Comparison of ENCODE assay signal across 8 mouse cellular contexts in the genomic region with DNA sequence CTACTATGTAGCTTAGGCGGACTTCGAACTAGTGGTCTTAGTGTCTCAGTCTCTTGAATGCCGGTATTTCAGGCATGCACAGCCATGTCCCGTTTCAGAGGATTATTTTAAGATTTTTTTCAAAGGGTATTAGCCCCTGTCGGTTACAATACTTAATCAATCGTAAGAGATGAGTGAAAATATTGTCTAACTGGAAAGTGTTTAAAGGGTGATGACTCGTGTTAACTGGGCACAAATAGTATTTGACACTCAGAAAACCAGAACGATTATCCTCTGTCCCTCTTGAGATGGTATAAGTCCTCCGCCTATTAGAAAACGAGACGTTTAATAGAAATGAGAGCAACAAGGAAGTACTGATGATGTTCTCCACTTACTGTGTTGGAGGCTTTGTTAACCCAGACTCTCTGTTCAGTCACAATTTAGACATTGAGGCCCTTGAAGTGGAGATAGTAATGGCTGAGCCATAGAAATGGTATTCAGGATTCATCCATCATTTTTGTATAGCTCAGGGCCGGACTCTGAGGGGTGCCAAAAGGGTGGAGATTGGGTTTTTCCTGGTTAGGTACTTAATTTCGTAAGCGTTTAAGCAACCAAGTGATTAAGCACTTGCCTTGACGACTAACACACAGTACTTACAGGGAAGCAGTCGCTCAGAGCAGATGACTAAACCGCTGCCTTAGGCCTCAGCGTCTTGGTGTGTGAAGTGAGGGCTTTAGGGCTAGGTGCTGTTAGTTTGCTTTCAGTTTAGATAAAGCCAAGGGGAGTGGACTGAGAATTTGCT. TPM values are rescaled to one million over a fixed set of nuclear protein-coding genes. Genes with fewer than 3 reads are reported as not detected.
DNase-seq lines count a peak whose midpoint lies in the region; ATAC-seq and TF ChIP-seq lines count a peak whose summit lies in the region.

No protein-coding gene starts in this region.

- TF ChIP-seq POLR2A in cerebellum, adult 2 months (IDR thresholded peaks at IDR 0.05; ENCODE audit: borderline replicate concordance, insufficient read depth, low read length), result no peak

- no peak for TF ChIP-seq CTCF in cerebellum, adult 2 months (IDR thresholded peaks at IDR 0.05; ENCODE audit: borderline replicate concordance, insufficient read depth, low read depth, low read length)

- WGBS in cerebellum, adult 2 months, result under 1% methylated on average over 18 of the region's 18 CpGs
- WGBS in forebrain, embryonic 12.5 days, result 1% methylated on average over 18 of the region's 18 CpGs
- 1% methylated on average over 18 of the region's 18 CpGs for WGBS in kidney, embryonic 15.5 days
- 3% methylated on average over 18 of the region's 18 CpGs for WGBS in midbrain, embryonic 10.5 days

- H3K36me3 ChIP-seq in forebrain, embryonic 12.5 days (replicated peaks), result no peaks in the 10 kb centered on the region
- no peaks in the 10 kb centered on the region for H3K36me3 ChIP-seq in kidney, embryonic 15.5 days
- peaks cover 16% of the 10 kb centered on the region for H3K36me3 ChIP-seq in midbrain, embryonic 10.5 days

- H3K27me3 ChIP-seq in cerebellum, adult 2 months (ENCODE audit: control insufficient read depth, insufficient read depth, low read length), result no peaks in the 10 kb centered on the region
- H3K27me3 ChIP-seq in forebrain, embryonic 12.5 days, result no peaks in the 10 kb centered on the region
- H3K27me3 ChIP-seq in kidney, embryonic 15.5 days, result no peaks in the 10 kb centered on the region
- H3K27me3 ChIP-seq in midbrain, embryonic 10.5 days (ENCODE audit: low read depth, poor library complexity, severe bottlenecking), result no peaks in the 10 kb centered on the region

- peak overlapping the region; percentile 71 for H3K4me3 ChIP-seq in cerebellum, adult 2 months (replicated peaks; ENCODE audit: insufficient read depth, low read depth, low read length)
- H3K4me3 ChIP-seq in forebrain, embryonic 12.5 days (replicated peaks), result peak overlapping the region; percentile 77
- peak overlapping the region; percentile 98 for H3K4me3 ChIP-seq in kidney, embryonic 15.5 days (replicated peaks)
- peak overlapping the region; percentile 75 for H3K4me3 ChIP-seq in midbrain, embryonic 10.5 days

- peak in 1 of 2 experiments; percentile 24 for DNase-seq in cerebellum, adult 2 months
- DNase-seq in cerebellum, postnatal 4 days (ENCODE audit: low spot score in 2 of 2), result no peak
- peak; percentile 76 for DNase-seq in adrenal gland, adult 8-10 months
- DNase-seq in midbrain, embryonic 10.5 days (ENCODE audit: low spot score), result no peak
- no peak for DNase-seq in ovary, postnatal 14 days (ENCODE audit: low spot score)
- DNase-seq in layer of hippocampus, adult 11-12 months (ENCODE audit: low spot score), result no peak

- H3K9ac ChIP-seq in forebrain, embryonic 12.5 days, result peak overlapping the region; percentile 97
- H3K9ac ChIP-seq in kidney, embryonic 15.5 days, result peak overlapping the region; percentile 97

- ATAC-seq in forebrain, embryonic 12.5 days (ENCODE audit: low FRiP score), result no peak
- ATAC-seq in kidney, embryonic 15.5 days (replicated peaks; ENCODE audit: low FRiP score), result no peak

- no peak overlapping the region for H3K27ac ChIP-seq in cerebellum, adult 2 months (ENCODE audit: insufficient read depth, low read length)
- H3K27ac ChIP-seq in forebrain, embryonic 12.5 days, result no peak overlapping the region
- H3K27ac ChIP-seq in kidney, embryonic 15.5 days, result peak overlapping the region; percentile 100
- no peak overlapping the region for H3K27ac ChIP-seq in midbrain, embryonic 10.5 days (replicated peaks)

- H3K4me2 ChIP-seq in forebrain, embryonic 12.5 days, result peak overlapping the region; percentile 88
- peak overlapping the region; percentile 77 for H3K4me2 ChIP-seq in kidney, embryonic 15.5 days

- no peaks in the 10 kb centered on the region for H3K9me3 ChIP-seq in forebrain, embryonic 12.5 days
- H3K9me3 ChIP-seq in kidney, embryonic 15.5 days (replicated peaks), result no peaks in the 10 kb centered on the region
- no peaks in the 10 kb centered on the region for H3K9me3 ChIP-seq in midbrain, embryonic 10.5 days (replicated peaks)

- H3K4me1 ChIP-seq in cerebellum, adult 2 months (ENCODE audit: control insufficient read depth, insufficient read depth, low read length), result peaks cover 10% of the 10 kb centered on the region
- H3K4me1 ChIP-seq in forebrain, embryonic 12.5 days, result peaks cover 36% of the 10 kb centered on the region
- H3K4me1 ChIP-seq in kidney, embryonic 15.5 days, result peaks cover 28% of the 10 kb centered on the region
- peaks cover 48% of the 10 kb centered on the region for H3K4me1 ChIP-seq in midbrain, embryonic 10.5 days

RNA-seq across cellular contexts. Expression of a gene that starts 2.4 kb away (rescaled TPM):
- 31.7 and 31.9 TPM in 2 replicates for polyA plus RNA-seq in cerebellum, adult 2 months (2012; rRNA removed)
- 10 to 100 TPM; 54.2 to 57.2 (median 54.9) TPM for total RNA-seq in adrenal gland, adult 8-10 months (2022)
- 7.6 and 8.0 TPM in 2 replicates for polyA plus RNA-seq in forebrain, embryonic 12.5 days (2016; fragmentation: Nextera tagmentation; extraction: Ambion mirVana)
- polyA plus RNA-seq in kidney, embryonic 15.5 days (2015; fragmentation: Nextera tagmentation; extraction: Ambion mirVana), result 4.9 and 7.0 TPM in 2 replicates
- 3.8 and 3.9 TPM in 2 replicates for polyA plus RNA-seq in midbrain, embryonic 10.5 days (2016; fragmentation: Nextera tagmentation; extraction: Ambion mirVana)

RNA-seq across cellular contexts. Expression of a gene that starts 41.6 kb away (rescaled TPM):
- polyA plus RNA-seq in cerebellum, adult 2 months (2012; rRNA removed), result 73.7 and 76.7 TPM in 2 replicates
- total RNA-seq in adrenal gland, adult 8-10 months (2022), result 100 to 1,000 TPM in 2 of 4 experiments, 10 to 100 TPM in 2; 83.5 to 171 (median 127) TPM
- polyA plus RNA-seq in forebrain, embryonic 12.5 days (2016; fragmentation: Nextera tagmentation; extraction: Ambion mirVana), result 16.6 and 17.0 TPM in 2 replicates
- polyA plus RNA-seq in kidney, embryonic 15.5 days (2015; fragmentation: Nextera tagmentation; extraction: Ambion mirVana), result 24.5 and 26.4 TPM in 2 replicates
- 14.2 and 15.7 TPM in 2 replicates for polyA plus RNA-seq in midbrain, embryonic 10.5 days (2016; fragmentation: Nextera tagmentation; extraction: Ambion mirVana)
